Mouse (Mus musculus) Patski (cell line): ENCODE measurements around the gene Qpctl. TPM values are rescaled to one million over a fixed set of nuclear protein-coding genes. Genes with fewer than 3 reads are reported as not detected.

Experiments
- ATAC-seq: fragments of 100-300 bp; one replicate; pipeline ENCODE4 v1.8.0; 2021
- CTCF ChIA-PET: fragments of 350-600 bp; sonication (Branson Sonifier 250); formaldehyde crosslinking; loops from one replicate; lab custom pipeline; 2022; ENCODE audit warnings: inconsistent platforms; lab: Charles Lee
- POLR2A ChIA-PET: fragments of 350-600 bp; sonication (Branson Sonifier 250); formaldehyde crosslinking; loops from one replicate; lab custom pipeline; 2022; ENCODE audit warnings: antibody characterized with exemption, inconsistent platforms; lab: Charles Lee
- DNase-seq: peaks from one replicate; pipeline ENCODE4 v3.0.0-alpha.2; 2011; ENCODE audit warnings: low read depth, low spot score
- H3K27me3 ChIP-seq: fragments of 371-371 bp; one replicate; pipeline ENCODE4 v1.5.1; 2021
- CTCF ChIP-seq: fragments of 100-300 bp; IDR thresholded peaks from one replicate; pipeline ENCODE4 v1.5.1; 2021
- in situ Hi-C: fragments of 300-500 bp; cut with MboI; formaldehyde crosslinking; loops from 3 replicates; pipeline ENCODE4 v1.11.1; 2018; ENCODE audit warnings: low pct_unique_long_range_greater_than_20kb, mixed read lengths
- polyA plus RNA-seq: library from polyadenylated mRNA; unstranded; gene quantifications from one replicate; pipeline ENCODE4 v1.2.3, GENCODE M21; 2021

Gene Qpctl
- polyA plus RNA-seq, 1 experiment from 2014 or later, result 15.8 TPM

DNA sequence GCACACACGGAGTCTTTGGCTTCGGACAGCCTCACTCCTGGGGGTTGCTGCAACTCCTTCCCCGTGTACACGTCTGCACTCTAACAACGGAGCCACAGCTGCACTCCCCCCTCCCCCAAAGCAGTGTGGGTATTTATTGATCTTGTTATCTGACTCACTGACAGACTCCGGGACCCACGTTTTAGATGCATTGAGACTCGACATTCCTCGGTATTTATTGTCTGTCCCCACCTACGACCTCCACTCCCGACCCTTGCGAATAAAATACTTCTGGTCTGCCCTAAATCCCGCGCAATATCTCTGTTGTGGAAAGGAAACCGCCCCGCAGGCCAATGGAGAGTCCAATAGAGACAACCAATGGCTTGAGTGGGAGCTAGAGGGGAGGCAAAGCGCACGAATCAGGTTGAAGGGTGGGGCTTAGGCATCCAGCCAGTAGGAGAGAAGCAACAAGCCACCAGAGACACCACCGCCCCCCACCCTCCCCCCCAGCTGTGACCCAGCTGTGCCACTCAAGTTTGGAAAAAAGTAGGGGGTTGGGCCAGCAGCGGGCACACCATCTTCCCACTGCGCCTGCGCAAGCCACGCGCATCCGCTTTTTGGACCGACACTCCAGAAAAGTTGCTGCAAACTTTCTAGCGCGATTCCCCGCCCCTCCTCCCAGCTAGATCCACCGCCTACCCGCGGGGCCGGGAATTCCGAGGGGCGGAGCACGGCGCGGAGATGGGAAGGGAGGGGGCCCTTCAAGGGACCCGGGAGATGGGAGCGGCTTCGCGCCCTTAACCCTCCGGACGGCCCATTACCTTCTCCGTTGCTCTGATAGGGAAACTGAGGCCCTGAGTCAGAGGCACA, 55.3 kb downstream of the Qpctl start:
- DNase-seq, result peak; percentile 92
- ATAC-seq, result peak; percentile 64
- in situ Hi-C loops, result no loop called here
- H3K27me3 ChIP-seq, result no peaks in the 10 kb centered on the region
- ChIA-PET POLR2A (interaction anchor here (0.5 to 5.8 kb wide), 5 partner anchors 11 to 44 kb away, joined by 4 to 48 read pairs (median 6); partner anchors contain the start of genes Dmpk and Dmwd), CTCF (interaction anchor here (0.9 to 17.1 kb wide), 4 partner anchors 11 to 68 kb away, joined by 4 to 238 read pairs (median 15); partner anchors contain the start of genes Dmpk, Dmwd, Qpctl and Snrpd2)
- no peak for TF ChIP-seq CTCF

- ChIA-PET POLR2A (interaction anchor here (1.4 to 5.8 kb wide), 4 partner anchors 10 to 27 kb away, joined by 4 to 48 read pairs (median 20); partner anchors contain the start of genes Dmpk and Dmwd), CTCF (interaction anchor here (0.9 to 17.1 kb wide), 4 partner anchors 10 to 67 kb away, joined by 4 to 238 read pairs (median 15); partner anchors contain the start of genes Dmpk, Dmwd, Qpctl and Snrpd2)
- no peak for DNase-seq
- in situ Hi-C loops, result no loop called here
- no peak for ATAC-seq
- TF ChIP-seq CTCF, result no peak
- H3K27me3 ChIP-seq, result no peaks in the 10 kb centered on the region
Observed at GRCm38 (mm10) chr7:19093174-19093521, 55.9 kb downstream of the Qpctl start.

DNA sequence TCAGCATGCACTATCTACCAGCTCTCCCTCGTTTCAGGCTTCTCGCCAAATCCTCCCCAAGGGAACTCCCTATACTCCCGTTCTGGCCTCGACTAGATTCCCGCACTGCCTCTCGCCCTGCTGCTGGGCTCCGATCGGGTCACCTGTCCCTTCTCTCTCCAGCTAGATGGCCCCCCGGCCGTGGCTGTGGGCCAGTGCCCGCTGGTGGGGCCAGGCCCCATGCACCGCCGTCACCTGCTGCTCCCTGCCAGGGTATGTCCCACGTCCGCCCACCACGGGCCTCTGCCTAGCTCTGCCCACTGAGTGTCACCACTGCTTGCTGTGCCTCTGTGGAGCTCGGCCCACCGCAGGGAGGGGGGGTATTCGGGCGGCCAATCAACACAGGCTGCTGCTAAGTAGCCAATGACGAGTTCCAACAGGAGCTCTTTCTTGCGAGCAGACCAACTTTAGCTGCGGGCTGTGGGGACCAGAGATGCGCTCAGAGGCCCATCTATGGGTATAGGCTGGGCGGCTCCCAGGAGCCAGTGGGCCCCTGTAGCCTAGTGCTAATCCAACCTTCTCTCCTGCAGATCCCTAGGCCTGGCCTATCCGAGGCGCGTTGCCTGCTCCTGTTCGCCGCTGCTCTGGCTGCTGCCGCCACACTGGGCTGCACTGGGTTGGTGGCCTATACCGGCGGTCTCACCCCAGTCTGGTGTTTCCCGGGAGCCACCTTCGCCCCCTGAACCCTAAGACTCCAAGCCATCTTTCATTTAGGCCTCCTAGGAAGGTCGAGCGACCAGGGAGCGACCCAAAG, 56.5 kb downstream of the Qpctl start:
- ChIA-PET POLR2A (interaction anchor here (1.3 to 5.8 kb wide), 5 partner anchors 10 to 28 kb away, joined by 4 to 48 read pairs (median 5); partner anchors contain the start of genes Dmpk and Dmwd), CTCF (interaction anchor here (0.9 to 17.1 kb wide), 3 partner anchors 9 to 67 kb away, joined by 4 to 238 read pairs (median 25); partner anchors contain the start of genes Dmpk and Dmwd)
- H3K27me3 ChIP-seq, result no peaks in the 10 kb centered on the region
- DNase-seq, result no peak
- ATAC-seq, result no peak
- in situ Hi-C loops, result no loop called here
- no peak for TF ChIP-seq CTCF

DNA sequence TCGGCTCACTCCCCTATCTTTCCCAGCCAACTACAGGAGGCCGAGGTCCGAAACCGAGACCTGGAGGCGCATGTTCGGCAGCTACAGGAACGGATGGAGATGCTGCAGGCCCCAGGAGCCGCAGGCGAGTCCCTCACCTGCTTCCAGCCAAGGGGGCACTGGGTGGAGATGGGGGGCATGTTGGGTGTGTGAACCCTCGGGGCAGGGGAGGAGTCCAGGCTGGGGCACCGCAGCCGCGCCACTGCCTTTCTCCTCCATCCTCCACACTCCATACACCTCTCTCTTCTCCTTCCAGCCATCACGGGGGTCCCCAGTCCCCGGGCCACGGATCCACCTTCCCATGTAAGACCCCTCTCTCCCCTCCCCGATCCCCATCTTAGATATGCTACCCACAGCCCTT, 57.2 kb downstream of the Qpctl start:
- no peaks in the 10 kb centered on the region for H3K27me3 ChIP-seq
- in situ Hi-C loops, result no loop called here
- TF ChIP-seq CTCF, result no peak
- no peak for DNase-seq
- POLR2A ChIA-PET, result interaction anchor here (0.9 to 5.8 kb wide), 4 partner anchors 9 to 28 kb away, joined by 4 to 48 read pairs (median 20); partner anchors contain the start of genes Dmpk and Dmwd
- ATAC-seq, result no peak
- CTCF ChIA-PET, result interaction anchor here (2.5 to 17.1 kb wide), 2 partner anchors 9 to 17 kb away, joined by 25 to 238 read pairs; partner anchors contain the start of genes Dmpk and Dmwd

Other genes starting within 250 kb of the Qpctl start
- gene Ccdc61, start 238.9 kb downstream of the Qpctl start, polyA plus RNA-seq, result 23.7 TPM
- 0.19 TPM for gene Nova2, start 223.4 kb downstream of the Qpctl start, polyA plus RNA-seq
- gene Nanos2, start 161.9 kb downstream of the Qpctl start, polyA plus RNA-seq, result not detected
- 15.3 TPM for gene Mypop, start 158.0 kb downstream of the Qpctl start, polyA plus RNA-seq
- gene Irf2bp1, start 145.2 kb downstream of the Qpctl start, polyA plus RNA-seq, result 31.5 TPM
- 0.09 TPM for gene Foxa3, start 125.8 kb downstream of the Qpctl start, polyA plus RNA-seq
- gene Sympk, start 124.9 kb downstream of the Qpctl start, polyA plus RNA-seq, result 104 TPM
- not detected for gene Rsph6a, start 94.6 kb downstream of the Qpctl start, polyA plus RNA-seq
- 73.4 TPM for gene Dmwd, start 73.1 kb downstream of the Qpctl start, polyA plus RNA-seq
- gene Dmpk, start 65.4 kb downstream of the Qpctl start, polyA plus RNA-seq, result 154 TPM
- gene Six5, start 54.7 kb downstream of the Qpctl start, polyA plus RNA-seq, result 12.6 TPM
- 0.03 TPM for gene Gm4969, start 30.9 kb downstream of the Qpctl start, polyA plus RNA-seq
- gene Fbxo46, start 29.4 kb downstream of the Qpctl start, polyA plus RNA-seq, result 13.0 TPM
- 108 TPM for gene Snrpd2, start 431 bp upstream of the Qpctl start, polyA plus RNA-seq
- 0.08 TPM for gene Gipr, start 16.8 kb upstream of the Qpctl start, polyA plus RNA-seq
- 73.6 TPM for gene Eml2, start 27.1 kb upstream of the Qpctl start, polyA plus RNA-seq
- 0.19 TPM for gene Gpr4, start 63.2 kb upstream of the Qpctl start, polyA plus RNA-seq
- 39.2 TPM for gene Opa3, start 79.0 kb upstream of the Qpctl start, polyA plus RNA-seq
- 142 TPM for gene Vasp, start 122.5 kb upstream of the Qpctl start, polyA plus RNA-seq
- 0.14 TPM for gene Ppm1n, start 130.8 kb upstream of the Qpctl start, polyA plus RNA-seq
- 4.0 TPM for gene Rtn2, start 133.3 kb upstream of the Qpctl start, polyA plus RNA-seq
- 72.9 TPM for gene Fosb, start 160.8 kb upstream of the Qpctl start, polyA plus RNA-seq
- gene Ercc1, start 195.5 kb upstream of the Qpctl start, polyA plus RNA-seq, result 40.9 TPM
- gene Cd3eap, start 210.2 kb upstream of the Qpctl start, polyA plus RNA-seq, result 16.6 TPM
- gene Ppp1r13l, start 210.5 kb upstream of the Qpctl start, polyA plus RNA-seq, result 11.9 TPM
- 26.2 TPM for gene Ercc2, start 232.7 kb upstream of the Qpctl start, polyA plus RNA-seq